Mouse (Mus musculus) adrenal gland, postnatal 36 days (tissue): Measurements from ENCODE around the gene Wdr45b. TPM values are rescaled to one million over a fixed set of nuclear protein-coding genes. Genes with fewer than 3 reads are reported as not detected.
A peak's percentile ranks its signal among the peaks of the same experiment; 100 is the strongest.
"Not testable (repeated sequence)": the region's sequence is repeated elsewhere in the genome, so short reads cannot be mapped to it uniquely, and the experiment has no call there.

Experiments used
- DNase-seq, 2 experiments: peaks; one replicate each; pipeline ENCODE4 v3.0.0; 2021; ENCODE audit warnings: mixed read lengths in 1 of 2
- long read RNA-seq, 2 experiments: library from polyadenylated mRNA; stranded (forward); transcript quantifications; one replicate each; pipeline ENCODE4 v2.0.0; 2021; ENCODE audit warnings: borderline sequencing depth in 2 of 2
- total RNA-seq, 2 experiments: library from RNA; stranded (reverse); gene quantifications; 2 replicates each; pipeline ENCODE4 v1.2.3; 2021

Gene Wdr45b
- total RNA-seq: 10 to 100 TPM; 56.7 to 67.2 TPM
- long read RNA-seq, experiment 1, transcript Wdr45b-201 (10 exons, 2,321 nt): major isoform, 70 of 90 reads
- long read RNA-seq, experiment 1, partial matches to known transcripts: 1 of 90 reads
- long read RNA-seq, experiment 1, other reads (novel, unspliced or antisense): 16 of 90 reads
- long read RNA-seq, experiment 2, transcript Wdr45b-201 (10 exons, 2,321 nt): major isoform, 17 of 24 reads
- long read RNA-seq, experiment 2, partial matches to known transcripts: 1 of 24 reads
- long read RNA-seq, experiment 2, other reads (novel, unspliced or antisense): 6 of 24 reads

DNA sequence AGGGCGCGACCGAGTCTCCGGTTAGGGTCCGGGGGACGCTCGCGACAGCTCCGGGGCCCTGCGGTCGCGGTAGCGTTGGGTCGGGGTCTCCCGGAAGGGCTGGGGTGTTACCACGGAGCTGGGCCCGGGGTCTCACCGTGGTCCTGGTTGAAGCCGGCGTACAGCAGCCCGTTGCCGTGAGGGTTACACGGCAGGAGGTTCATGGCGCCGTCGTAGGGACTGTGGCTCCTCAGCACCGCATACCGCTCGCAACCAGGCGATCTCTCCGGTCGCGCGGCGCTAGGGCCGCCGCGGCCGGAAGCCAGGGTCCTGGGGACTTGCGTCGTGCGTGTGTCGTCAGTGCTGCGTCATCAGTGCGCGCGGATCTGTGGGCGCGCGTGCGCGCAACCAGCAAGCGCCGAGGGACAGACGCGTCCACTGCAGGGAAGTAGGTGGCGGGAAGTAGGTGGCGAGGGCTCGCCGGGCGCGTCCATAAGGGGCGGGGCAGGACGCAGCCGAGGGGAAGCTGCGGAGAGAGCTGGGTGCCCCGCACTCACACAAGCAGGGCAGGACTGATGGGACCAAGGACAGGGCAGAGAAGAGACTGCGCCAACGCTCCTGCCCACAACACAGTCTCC is at the start of gene Wdr45b:
TSS of gene Wdr45b (minus strand) at position 355 of the 617 bp plus-strand sequence.
- DNase-seq: peak; percentile 96 to 97

DNA sequence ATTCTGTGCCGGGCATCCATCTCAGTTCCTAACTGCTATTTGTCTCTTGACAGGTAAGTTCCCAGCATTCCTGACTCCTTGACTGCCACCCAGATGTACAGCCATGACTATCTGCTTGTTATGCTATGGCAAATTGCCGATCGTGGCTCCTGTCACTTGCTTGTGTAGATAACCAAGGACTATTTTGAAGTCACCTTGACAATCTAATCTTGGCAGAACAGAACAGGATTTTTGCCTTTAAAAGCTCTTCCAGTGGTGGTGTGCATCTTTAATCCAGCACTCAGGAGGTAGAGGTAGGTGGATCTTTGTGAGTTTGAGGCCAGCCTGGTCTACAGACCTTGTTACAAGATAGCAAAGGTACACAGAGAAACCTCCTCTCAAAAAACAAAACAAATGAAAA is 38.2 kb upstream of the Wdr45b start:
- no peak for DNase-seq

DNA sequence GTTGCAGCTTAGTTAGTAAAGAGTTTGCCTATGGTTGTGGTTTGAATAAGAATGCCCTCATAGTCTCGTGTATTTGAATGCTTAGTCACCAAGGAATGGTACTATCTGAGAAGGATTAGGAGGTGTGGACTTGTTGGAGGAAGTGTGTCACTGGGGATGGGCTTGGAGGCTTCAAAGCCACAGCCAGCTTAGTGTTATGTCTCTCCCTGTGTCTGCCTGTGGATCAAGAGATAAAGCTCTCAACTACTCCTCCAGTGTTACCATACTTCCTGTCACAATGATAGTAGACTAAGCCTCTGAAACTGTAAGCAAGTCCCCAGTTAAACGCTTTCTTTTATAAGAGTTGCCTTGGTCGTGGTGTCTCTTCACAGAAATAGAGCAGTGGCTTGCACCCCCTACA is 36.5 kb upstream of the Wdr45b start:
- no peak for DNase-seq

DNA sequence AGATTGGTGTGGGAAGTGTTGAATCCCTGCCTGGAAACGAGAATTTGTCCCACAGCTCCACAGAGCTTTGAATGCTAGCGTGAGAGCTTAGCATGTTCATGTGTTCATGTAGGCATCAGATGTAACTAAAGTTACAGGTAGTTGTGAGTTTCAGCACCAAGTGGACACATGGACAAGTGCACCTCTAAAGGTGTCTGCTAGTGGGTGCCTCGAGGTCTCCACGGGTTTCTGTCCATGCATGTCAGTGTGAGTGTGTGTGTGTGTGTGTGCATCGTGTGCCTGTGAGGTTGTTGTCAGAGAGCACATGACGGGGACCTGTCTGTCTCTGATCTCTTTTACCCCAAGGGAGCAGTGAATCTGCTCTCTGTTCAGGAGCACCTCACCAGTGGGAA is 34.3 kb upstream of the Wdr45b start:
- no peak for DNase-seq

DNA sequence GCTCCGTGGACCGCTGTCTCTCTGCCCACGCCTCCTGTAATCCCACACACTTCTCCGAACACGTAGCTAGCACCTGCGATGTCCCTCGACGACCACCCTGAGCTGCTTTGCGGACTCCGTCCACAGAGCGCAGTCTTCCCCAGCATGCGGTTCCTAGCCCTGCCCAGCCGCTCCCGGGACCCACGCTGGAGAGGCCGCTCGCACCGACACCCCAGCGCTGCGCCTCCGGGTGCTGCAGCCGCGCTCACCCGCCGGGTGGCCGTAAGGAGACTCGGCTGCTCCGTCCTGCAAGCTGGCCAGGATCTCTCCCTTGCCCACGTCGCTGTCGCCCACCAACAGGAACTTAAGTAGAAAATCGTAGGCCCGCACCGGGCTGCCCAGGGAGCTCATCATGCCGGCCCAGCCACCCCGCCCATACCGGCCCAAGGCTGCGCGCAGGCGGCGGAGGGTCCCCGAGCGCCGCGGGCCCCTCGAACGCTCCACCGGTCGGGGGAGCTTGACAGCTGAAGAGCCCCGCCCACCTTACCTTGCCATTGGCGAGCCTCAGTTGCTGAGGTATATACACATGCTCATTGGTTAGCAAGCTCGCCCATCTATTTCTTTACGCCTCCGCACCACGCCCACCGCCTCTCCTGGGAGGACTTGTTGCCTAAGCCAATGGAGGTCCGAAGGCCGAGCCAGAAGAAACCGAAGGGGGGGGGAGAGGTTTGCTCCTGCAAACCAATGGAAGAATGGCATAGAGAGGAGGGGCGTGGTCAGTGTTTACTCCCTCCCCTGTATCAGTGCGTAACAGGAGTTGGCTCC is 33.7 kb upstream of the Wdr45b start, which contains the start of gene Rab40b:
TSS of gene Rab40b (minus strand) at position 502 of the 804 bp plus-strand sequence.
- DNase-seq: peak; percentile 94 to 95

DNA sequence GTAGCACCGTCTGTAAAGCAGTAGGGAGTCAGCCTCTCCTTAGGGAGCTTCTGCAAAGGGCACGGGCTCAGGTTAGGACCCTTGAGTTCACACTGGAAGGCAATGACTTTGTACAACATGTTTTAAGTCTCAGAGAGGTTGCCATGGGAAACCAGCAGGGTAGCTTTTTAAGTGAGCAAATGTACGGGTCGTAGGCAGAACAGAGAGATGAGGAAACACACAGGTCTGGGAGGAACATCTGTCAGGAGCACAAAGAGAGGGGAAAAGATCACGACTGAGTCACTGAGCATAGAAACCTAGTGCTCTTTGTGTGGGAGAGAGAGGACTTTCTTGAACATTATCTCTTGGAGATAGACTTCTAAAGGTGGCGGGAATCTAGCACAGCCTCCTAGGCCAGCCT is 26.0 kb upstream of the Wdr45b start:
- no peak for DNase-seq

DNA sequence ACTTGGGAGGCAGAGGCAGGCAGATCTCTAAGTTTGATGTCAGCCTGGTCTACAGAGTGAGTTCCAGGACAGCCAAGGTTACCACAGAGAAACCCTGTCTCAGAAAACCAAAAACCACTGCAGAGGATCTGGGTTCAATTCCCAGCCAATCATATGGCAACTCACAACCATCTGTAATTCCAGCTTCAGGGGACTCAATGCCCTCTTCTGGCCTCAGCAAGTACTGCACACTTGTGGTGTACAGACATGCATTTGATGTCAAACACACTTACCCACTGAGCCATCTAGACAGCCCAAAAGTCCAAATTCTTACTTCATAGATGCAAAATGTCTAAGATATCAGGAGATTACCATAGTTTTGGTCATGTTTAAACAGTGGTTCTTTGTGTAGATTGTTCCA is 24.4 kb upstream of the Wdr45b start:
- no peak for DNase-seq

DNA sequence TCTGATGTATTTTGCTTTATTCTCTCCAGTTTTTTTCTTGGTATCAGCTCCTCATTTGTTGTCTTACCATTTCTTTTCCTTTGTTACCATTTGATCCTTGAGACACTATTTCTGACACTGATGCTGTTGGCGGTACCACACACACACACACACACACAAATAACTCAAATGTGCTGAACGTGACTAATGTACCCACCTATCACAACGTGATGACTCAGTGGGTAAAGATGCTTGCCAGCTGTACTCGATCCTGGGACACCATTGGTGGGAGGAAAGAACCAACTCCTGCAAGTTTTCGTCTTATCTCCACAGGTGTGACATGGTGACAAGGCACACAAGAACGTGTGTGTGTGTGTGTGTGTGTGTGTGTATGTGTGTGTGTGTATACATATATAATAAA is 19.1 kb upstream of the Wdr45b start:
- no peak for DNase-seq

DNA sequence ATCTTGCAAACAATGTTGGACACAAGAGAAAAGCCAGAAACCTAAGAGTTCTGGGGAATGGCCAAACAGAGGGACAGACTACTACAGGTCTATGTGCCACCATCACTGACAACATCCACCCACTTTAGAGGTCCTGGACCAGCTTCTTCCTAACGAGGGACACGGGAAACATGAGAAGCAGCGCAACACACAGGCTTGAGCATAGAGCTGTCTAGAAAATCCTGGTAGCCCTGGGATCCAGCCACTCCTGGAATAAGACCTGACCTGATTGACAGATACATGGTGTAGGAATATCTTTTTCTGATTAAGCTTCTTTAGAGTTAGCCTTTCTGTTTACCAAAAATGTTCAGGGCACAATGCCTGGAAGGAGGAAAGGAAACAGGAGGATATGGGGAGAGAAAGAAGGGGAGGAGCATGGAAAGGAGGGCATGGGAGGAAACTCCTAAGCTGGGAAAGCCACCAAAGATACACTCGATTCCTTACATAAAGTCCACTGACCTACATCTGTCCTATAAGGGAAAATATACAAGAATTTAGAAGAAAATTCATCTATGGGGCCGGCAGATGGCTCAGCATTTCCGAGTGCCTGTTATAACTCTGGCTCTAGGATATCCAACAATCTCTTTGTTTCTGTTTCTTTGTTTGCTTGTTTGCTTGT is 16.2 kb upstream of the Wdr45b start:
- DNase-seq: no peak

DNA sequence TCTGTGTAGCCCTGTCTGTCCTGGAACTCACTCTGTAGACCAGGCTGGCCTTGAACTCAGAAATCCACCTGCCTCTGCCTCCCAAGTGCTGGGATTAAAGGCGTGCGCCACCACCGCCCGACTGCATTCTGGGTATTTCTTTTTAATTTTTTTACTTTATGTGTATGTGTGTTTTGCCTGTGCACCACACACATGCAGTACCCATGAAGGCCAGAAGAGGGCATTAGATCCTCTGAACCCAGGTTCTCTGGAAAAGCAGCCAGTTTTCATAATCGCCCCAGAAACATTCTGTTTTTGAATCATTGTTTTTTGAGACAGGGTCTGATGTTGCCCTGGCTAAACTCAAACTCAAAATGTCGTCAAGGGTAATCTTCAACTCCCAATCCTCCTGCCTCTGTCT is 15.4 kb upstream of the Wdr45b start:
- peak; percentile 33 to 48 for DNase-seq

DNA sequence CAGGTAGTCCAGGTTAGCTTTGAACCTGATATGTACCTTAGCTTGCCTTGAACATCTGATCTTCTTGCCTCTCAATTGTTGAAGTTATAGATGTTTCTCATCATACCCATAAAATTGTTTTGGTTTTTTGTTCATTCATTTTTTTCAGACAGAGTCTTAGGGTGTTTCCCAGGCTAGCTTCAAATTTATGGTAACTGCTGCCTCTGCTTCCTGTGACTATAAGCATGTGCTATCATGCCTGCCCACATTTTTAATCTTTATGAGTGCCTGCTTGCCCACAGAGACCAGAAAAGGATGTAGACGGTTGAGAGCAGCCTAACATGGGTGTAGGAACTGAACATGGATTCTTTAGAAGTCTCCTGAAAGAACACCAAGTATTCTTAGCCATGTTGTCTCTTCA is 14.5 kb upstream of the Wdr45b start:
- DNase-seq: no peak

DNA sequence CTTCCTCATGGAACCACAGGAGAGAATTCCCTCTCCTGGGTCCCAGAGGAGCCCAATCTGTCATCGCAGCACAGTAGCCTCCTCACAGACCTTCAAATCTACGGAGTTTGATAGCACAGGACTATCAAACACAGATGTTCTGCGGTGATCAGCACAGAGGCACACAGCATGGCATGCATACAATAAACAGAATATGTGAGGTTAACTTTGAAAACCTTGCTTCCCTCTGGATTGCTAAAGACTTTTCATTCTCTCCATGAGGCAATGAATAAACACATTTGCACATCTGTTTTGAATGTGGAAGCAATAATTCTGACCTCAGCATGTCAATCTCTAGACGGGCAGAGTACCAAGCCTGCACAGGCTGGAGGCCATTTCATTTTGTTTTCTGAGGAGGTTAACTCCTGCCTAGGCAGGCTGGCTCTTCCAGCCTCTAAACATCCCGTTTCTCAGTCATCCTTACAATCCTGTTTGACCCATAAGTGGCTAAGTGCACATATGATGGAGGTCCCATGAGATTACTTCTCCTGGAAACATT is 13.0 kb upstream of the Wdr45b start:
- DNase-seq: no peak

DNA sequence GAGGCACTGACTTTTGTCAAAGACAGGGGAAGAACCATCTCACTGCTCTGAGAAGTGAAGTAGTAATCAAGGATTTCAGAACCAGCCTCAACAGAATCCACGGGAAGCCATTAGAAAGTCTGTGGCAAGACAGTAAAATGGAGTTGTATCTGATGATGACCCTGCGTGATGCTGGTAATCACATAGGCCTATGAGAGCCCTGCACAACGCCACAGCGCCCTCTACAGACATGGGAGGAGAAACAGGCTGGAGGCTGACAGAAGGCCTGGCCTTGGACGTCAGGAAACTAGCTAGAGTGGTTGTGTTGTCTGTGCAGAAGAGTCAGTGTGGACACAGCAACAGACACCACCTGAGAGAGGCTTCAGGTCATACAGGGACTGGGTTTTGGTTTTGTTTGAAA is 8.0 kb upstream of the Wdr45b start:
- DNase-seq: peak; percentile 74 to 76

DNA sequence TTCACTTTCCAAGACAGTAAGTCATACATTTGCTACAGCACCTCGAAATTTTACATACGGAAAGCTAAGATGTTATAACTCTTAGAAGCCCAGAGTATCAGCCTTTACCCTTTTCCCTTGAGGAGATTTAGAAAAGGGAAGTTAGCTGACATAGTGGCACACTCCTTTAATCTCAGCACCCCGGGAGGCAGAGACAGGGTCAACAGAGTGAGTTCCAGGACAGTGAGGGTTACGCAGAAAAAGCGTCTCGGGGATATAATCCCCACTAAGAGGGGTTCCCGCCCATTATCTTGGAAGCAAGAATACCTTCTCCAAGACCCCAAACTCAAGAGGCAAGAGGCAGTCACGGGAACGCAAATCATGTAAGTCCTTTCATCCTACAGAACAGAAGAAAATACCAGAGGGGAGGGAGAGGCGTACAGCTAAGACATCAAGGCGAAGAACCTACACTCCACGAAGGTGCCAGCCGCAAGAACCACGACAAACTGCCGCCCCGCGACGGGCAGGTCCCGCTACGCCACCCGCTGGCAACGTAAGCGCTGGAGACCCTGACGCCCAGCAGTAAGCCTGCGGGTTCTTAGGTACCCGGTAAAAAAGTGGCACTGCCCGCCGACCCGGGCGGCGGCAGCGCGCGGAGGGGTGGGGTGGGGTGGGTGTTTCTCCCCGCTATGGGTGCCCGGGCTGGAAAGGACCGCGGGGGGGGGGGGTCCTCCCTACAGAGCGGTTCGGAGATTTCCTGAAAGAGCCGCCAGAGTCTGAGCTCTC is 737 bp downstream of the Wdr45b start:
- peak; percentile 47 to 62 for DNase-seq

DNA sequence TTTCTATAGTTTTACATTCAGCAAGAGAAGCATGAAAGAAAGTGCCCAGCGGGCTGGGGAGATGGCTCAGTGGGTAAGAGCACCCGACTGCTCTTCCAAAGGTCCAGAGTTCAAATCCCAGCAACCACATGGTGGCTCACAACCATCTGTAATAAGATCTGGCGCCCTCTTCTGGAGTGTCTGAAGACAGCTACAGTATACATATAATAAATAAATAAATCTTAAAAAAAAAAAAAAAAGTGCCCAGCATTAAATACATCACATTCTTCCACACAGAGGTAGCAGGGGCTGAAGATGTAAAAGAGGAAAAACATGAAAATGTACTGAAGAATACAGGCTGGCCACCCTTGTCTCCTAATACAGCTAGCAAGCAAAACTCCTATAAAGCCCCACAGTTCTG is 5.5 kb downstream of the Wdr45b start:
- DNase-seq: not testable (repeated sequence)

DNA sequence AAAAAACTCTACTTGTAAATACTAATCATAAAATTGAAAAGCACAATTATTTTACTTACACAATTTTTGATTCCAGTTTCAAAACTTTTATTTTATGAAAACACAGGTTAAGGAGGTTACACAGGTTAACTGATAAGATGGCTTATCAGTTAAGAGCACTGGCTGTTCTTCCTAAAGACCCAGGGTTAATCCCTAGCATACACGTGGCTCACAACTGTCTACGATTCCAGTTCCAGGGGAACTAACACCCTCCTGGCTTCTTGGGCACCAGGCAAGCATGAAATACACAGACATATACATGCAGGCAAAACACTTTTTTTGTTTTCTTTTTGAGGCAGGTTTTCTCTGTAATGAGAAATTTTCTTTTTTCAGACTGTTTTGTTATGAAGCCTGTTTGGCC is 6.1 kb downstream of the Wdr45b start:
- no peak for DNase-seq

DNA sequence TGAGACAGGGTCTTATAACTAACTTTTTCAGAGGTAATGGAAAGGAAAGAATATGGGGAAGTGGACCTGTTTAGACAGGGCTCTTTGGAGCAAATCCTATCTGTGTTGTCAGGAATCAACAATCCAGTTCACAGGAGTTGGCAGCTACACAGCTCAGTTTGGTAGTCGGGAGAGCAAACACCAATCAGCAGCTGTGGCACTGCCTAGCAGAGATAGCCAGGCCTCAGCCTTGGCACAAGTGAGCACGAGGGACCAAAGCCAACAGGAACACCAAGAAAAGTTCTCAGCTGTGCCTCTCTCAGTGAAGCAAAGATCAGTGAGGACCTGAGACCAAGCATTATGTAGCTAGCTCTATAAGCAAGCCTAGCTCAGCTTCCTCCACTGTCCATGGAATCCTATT is 7.2 kb downstream of the Wdr45b start:
- DNase-seq: peak; percentile 59 to 60

DNA sequence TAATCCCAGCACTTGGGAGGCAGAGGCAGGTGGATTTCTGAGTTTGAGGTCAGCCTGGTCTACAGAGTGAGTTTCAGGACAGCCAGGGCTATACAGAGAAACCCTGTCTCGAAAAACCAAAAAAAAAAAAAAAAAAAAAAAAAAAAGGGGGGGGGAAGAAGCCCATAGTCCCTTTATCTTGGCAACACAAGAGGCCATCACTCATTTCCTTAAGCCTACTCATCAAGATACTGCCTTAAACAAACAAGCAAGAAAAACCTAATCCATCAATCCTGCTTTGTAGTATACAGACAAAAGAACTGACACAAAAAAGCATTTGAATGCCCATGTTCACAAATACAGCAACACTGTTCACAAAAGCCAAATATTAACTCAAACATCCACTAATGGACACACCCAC is 11.8 kb downstream of the Wdr45b start:
- not testable (repeated sequence) for DNase-seq

DNA sequence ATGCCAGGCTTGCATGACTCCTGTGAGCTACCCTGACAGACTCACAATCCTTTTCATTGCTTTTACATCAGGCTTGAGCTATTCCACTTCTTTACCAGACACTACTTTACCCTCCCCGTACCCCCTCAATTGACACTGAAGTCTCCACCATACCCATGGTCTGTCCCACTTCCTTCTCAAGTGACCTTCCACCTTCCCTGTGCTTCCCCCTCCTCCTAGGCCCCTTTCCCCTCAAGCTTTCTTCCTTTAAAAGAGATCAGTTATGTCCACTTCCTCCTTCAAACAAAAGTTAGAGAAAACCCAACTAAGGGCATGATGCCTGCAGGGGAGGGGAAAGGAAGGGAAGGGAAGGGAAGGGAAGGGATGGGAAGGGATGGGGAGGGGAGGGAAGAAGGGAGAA is 14.0 kb downstream of the Wdr45b start:
- no peak for DNase-seq

DNA sequence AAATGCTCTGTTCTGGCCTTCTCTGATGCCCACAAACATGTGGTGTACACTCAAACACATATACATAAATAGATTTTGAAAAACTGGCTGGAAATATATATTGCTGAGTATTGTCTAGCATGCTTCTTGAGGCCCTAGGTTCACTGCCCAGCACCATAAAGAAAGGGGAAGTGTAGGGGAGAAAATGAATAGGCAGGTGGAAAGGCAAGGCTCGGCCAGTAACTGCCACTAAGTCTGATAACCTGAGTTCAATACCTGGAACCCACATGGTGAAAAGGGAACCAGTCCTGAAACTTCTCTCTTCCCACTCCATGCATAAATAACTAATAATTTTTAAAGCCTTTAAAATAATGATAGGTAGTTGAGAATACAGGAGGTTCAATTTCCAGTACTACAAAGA is 14.6 kb downstream of the Wdr45b start:
- no peak for DNase-seq

DNA sequence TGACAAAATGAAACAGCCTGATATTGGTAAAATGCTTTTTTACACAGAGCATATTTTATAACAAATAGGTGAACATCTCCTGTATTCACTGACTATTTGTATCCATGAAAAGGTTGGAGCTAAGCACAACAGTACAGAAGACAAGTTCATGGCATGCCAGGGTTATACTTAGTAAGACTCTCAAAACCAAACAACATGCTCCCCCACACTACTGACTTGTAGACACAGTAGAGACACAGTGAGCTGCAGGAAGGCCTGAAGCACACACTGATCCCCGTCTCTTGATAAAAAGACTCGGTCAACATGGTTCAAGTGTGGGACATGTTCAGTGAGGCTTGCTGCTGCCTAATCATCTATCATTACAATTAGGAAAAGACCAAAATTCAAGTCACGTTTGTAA is 22.6 kb downstream of the Wdr45b start:
- no peak for DNase-seq

DNA sequence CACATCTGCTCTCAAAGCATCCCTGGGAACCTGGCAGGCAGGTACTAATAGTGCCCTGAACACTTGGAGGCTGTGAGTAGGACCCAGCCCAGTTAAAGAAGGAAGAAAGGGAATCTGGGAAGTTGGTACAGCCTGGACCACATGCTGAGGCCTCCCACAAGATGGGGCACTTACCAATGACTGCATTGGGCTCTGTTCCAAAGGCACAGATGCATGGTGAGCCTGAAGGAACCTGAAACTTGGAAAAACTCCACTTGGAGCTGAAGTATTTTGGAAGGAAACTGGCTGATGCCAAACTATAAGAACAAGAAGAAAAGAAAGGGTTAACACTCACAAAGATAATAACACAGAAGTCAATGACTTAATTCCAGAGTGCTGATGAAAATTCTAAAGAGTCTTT is 25.6 kb downstream of the Wdr45b start:
- no peak for DNase-seq
